Mouse (Mus musculus) kidney, postnatal 25 days (tissue): ENCODE data around the gene Nup50.

Source experiments
- DNase-seq, 2 experiments: peaks; one replicate each; pipeline ENCODE4 v3.0.0; 2021; ENCODE audit warnings: mixed read lengths in 2 of 2

The Nup50 gene

GRCm38 (mm10) chr15:84989771-84990170 lies 66.6 kb downstream of the Nup50 start:
- DNase-seq, result no peak
